Mouse (Mus musculus): ENCODE results near the gene Lrba.

GRCm38 (mm10) chr3:86605775-86606174 lies 381.3 kb downstream of the Lrba start:
- no peak for TF ChIP-seq POLR2A (IDR thresholded peaks at IDR 0.05; ENCODE audit: insufficient read length, low read depth)
- TF ChIP-seq REST (IDR thresholded peaks at IDR 0.05; ENCODE audit: insufficient read depth, insufficient read length): no peak
- no peak for TF ChIP-seq CEBPB (IDR thresholded peaks at IDR 0.05; ENCODE audit: insufficient read depth, poor library complexity, severe bottlenecking)
- no peak for TF ChIP-seq POLR2AphosphoS2 (IDR thresholded peaks at IDR 0.05; ENCODE audit: insufficient read length, low read depth)
- no peak for TF ChIP-seq USF1 (IDR thresholded peaks at IDR 0.05; ENCODE audit: low read depth)
- no peak for TF ChIP-seq E2F4 (IDR thresholded peaks at IDR 0.05; ENCODE audit: insufficient read depth)
